Mouse (Mus musculus): ENCODE measurements at regions not wholly inside any gene's neighbourhood (a gene's known extent, or its start where the extent isn't known, plus 50 kb on each side); places are given as distances from the start of the nearest gene placed in this dataset.

DNA sequence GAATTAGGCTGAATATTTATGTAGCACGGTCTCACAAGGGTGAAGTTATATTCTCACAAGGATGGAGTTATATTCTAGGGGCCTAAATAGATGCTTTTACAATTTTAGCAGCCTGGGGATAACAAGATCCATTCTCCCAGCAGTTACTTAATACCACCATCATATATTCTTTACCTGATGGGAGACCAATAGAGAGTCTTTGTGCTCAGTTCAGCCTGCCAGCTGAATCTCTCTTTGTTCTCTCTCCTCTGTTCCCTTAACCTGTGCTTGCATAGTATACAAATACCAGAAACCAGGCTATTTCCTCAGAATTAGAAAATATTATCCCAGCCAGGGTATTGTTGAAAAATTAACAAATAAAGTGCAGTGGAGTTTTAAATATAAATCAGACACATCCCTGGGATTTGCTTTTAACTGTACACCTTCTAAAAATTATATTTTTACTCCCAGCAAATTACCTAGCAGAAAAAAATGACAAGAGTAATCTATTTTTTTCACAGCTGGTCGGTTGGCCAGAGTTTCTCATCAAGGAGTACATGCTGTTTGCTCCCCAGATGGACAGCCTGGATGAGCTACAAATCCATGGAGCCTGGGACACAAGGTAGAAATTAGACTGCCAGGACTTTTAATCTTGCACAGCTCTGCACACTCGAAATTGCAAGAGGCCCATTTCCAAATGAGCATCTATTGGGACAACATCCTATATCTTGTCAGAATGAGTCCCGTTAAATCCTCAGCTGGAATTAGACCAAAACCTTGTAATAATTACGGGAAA lies 281.0 kb upstream of the 4930452B06Rik start:
- no peak for DNase-seq (ENCODE audit: low read depth, low spot score)

DNA sequence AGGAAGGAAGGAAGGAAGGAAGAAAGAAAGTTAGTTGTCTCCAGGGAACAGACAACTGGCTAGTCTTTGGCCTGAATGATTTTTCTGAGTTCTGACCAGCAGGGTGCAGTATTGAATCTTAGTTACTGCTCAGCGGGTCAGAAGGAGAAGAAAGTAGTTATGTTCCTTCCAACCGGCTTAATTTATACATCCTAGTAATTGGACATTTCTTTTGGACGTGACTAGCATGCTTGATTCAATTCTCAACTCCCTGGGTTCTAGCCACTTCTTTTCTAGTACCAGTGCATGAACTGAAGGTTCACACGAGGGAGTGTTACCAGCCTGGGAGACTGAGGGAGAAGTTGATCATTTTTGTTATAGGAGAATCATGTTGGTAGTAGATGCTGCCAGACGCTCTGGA lies 269.1 kb upstream of the 4930452B06Rik start:
- peak; percentile 20 for DNase-seq (ENCODE audit: low read depth, low spot score)
